Mouse (Mus musculus) cerebellum, postnatal 36 days (tissue): Measurements from ENCODE around the gene Srebf1.

Source experiments
- DNase-seq, 2 experiments: peaks; one replicate each; pipeline ENCODE4 v3.0.0; 2021 to 2022; ENCODE audit warnings: mixed read lengths in 2 of 2

The Srebf1 gene

DNA sequence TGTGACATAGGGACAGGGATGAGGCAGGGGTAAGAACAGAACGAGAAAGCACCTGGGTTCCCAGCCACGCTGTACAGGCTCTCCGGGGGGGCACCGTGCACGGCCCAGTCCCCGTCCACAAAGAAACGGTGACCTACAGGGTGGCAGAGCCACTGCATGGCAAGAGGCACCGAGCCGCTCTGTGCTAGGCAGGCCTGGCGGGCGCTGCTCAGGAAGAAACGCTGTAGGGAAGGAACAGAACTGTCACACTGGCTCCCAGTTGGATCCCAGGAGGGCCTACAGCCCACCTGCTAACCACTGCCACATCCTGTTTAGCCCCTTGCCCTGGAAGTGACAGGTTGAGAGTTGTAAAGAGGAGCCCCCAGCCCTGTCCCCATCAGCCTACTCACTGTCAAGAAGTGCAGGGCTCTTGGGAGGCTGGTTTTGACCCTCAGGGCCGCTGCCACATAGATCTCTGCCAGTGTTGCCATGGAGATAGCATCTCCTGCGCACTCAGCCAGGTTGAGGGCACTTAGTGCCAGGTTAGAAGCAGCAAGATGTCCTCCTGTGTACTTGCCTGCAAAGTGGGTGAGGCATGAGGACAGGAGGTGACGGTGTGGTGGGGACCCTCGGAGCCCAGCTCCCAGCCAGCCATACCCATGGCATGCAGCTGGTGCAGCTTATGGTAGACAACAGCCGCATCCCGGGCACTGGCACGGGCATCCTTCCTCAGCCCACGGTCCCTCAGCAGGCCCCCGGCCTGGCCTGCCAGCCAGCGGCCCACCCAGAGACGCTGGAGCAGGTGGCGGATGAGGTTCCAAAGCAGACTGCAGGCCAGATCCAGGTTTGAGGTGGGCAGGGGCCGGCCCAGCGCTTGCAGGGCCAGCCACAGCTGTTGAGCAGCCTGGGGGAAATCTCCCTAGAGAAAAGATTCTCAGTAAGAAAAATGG lies 19.4 kb downstream of the Srebf1 start:
- DNase-seq: peak; percentile 57

DNA sequence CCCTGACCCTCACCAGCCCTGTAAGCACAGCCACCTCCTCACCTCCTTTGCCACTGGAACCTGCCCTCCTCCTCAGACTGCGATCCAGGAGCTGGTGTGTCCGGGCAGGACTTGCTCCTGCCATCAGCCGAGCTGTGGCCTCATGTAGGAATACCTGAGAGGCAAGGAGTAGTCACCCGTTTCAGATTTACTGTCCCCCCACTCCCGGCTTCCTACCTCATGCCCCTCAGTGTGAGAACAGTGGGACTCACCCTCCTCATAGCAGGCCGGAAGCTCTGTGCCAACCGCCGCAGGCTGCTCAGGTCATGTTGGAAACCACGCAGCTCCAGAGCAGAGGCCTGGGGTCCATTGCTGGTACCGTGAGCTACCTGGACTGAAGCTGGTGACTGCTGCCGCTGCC lies 22.0 kb downstream of the Srebf1 start:
- DNase-seq: no peak

GRCm38 (mm10) chr11:60199702-60200184 lies 22.6 kb downstream of the Srebf1 start:
- DNase-seq: peak; percentile 95 to 99

DNA sequence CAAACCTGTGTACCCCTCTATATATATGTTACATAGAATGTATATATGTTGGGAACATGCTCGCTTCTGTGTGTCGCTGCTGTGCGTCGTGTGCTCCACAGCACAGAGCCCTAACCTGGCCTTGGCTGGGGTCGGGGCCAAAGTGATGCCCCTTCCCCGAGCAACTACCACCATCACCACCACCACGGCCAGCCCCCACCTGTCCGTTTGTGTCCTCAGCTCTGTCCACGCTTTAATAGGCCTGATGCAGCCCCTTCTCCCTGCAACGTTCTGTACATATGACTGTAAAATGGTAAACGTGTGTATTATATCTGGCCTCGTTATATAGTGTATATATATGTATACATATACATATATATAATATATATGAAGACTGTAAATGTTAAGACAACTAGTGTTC lies 23.7 kb downstream of the Srebf1 start:
- no peak for DNase-seq

- DNase-seq: no peak
Measured at GRCm38 (mm10) chr11:60197998-60198619, 24.3 kb downstream of the Srebf1 start.

- DNase-seq: no peak
Measured at GRCm38 (mm10) chr11:60196344-60196743, 26.0 kb downstream of the Srebf1 start.

GRCm38 (mm10) chr11:60195108-60195507 lies 27.3 kb downstream of the Srebf1 start:
- no peak for DNase-seq

- peak in 1 of 2 experiments; percentile 45 for DNase-seq
Measured at GRCm38 (mm10) chr11:60193556-60193955, 28.8 kb downstream of the Srebf1 start.

- DNase-seq: no peak
Measured at GRCm38 (mm10) chr11:60192534-60192933, 29.8 kb downstream of the Srebf1 start.

DNA sequence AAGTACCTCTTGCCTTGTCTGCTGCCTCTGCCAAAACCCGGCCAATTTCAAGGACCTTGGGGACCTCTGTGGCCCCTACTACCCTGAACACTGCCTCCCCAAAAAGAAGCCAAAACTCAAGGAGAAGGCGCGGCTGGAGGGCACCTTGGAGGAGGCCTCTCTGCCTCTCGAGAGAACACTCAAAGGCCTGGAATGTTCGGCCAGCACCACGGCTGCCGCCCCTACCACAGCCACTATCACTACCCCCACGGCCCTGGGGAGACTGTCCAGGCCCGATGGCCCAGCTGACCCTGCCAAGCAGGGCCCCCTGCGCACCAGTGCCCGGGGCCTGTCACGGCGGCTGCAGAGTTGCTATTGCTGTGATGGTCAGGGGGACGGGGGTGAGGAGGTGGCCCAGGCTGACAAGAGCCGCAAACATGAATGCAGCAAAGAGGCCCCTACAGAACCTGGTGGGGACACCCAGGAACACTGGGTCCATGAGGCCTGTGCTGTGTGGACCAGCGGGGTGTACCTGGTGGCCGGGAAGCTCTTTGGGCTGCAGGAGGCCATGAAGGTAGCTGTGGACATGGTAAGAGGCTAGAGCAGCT lies 32.2 kb downstream of the Srebf1 start:
- DNase-seq: no peak

GRCm38 (mm10) chr11:60189501-60190040 lies 32.8 kb downstream of the Srebf1 start:
- no peak for DNase-seq

GRCm38 (mm10) chr11:60188275-60188853 lies 34.0 kb downstream of the Srebf1 start:
- no peak for DNase-seq

GRCm38 (mm10) chr11:60187070-60187469 lies 35.3 kb downstream of the Srebf1 start:
- no peak for DNase-seq

GRCm38 (mm10) chr11:60185396-60186231 lies 36.8 kb downstream of the Srebf1 start:
- peak in 1 of 2 experiments; percentile 61 for DNase-seq

DNA sequence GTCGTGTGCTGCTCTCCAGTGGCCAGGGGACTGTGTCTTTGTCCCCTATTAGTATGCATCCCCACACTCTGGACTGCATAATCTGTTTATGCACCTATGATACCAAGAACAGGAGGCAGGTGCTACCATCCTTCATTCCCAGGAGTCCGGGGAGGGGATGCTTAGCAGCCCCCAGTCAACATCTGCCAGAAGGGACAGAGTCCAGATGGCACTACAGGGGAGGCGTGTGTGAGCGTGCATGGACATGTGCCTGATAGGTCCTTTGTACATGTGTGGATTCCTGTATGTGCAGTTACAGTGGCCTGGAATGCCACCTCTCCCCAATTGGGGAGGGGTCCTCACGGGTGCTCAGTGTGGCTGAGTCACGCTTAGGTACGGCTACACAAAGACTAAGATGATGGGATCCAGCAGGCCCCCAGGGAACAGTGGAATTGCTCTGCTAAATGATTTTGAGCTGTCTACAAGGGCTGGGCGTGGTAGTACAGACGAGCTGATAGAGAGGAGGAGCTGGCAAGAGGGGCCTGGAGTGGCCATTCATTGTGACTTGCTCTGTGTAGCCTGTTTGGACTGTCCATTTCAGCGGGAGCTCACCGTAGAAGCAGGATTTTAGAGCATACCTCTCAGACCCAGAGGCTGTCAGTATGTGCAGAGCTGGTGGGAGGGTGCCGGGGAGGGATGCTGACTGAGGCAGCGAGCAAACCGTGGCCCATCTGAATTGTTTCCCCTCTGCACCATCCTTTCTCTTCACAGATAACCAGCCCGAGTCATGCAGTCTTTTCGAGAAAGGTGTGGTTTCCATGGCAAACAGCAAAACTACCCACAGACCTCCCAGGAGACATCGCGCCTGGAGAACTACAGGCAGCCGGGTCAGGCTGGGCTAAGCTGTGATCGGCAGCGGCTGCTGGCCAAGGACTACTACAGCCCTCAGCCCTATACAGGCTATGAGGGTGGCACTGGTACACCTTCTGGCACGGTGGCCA lies 37.7 kb downstream of the Srebf1 start:
- DNase-seq: no peak

GRCm38 (mm10) chr11:60182741-60183140 lies 39.6 kb downstream of the Srebf1 start:
- DNase-seq: no peak

GRCm38 (mm10) chr11:60182116-60182670 lies 40.2 kb downstream of the Srebf1 start:
- DNase-seq: no peak

GRCm38 (mm10) chr11:60178506-60178905 lies 43.9 kb downstream of the Srebf1 start:
- peak; percentile 46 to 56 for DNase-seq

DNA sequence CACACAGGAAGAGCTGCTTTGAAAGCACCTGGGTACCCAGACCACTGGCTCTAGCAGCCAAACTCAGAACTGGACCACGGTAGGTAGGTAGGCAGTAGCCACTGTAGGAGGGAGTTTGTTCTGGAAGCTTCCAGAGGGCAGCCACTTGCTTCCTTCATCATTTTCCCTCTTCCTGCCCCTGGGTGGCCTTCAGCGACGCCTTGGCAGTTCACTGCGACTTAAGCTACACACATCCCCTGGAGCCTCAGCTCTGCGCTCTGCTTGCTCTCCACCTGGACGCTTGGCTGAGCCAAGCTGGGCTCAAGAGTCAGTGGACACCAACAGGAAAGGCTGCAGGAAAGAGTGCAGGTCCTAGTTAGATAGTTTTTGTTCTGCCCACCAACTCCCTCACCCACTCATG lies 44.4 kb downstream of the Srebf1 start:
- DNase-seq: no peak

- DNase-seq: peak; percentile 48 to 54
Measured at GRCm38 (mm10) chr11:60176975-60177657, 45.3 kb downstream of the Srebf1 start.
